Mouse (Mus musculus) MEL (cell line): ENCODE measurements around the gene Pemt. TPM values are rescaled to one million over a fixed set of nuclear protein-coding genes. Genes with fewer than 3 reads are reported as not detected.

Source experiments
- DNase-seq: peaks from one replicate; pipeline ENCODE4 v3.0.0; 2011; ENCODE audit warnings: low read depth, low spot score
- H3K27ac ChIP-seq: 2 replicates; pipeline ENCODE4 v1.5.1; 2012; ENCODE audit warnings: low read depth, mild to moderate bottlenecking, control low read depth, low read length, moderate library complexity; ENCODE audit not compliant: control insufficient read depth
- H3K27me3 ChIP-seq, 2 experiments: fragments of 150-350 bp in 1 of 2; sonication (generic) in 1 of 2; 2 replicates each; pipeline ENCODE4 v1.6.1; 2012; ENCODE audit warnings: low read length in 2 of 2, mild to moderate bottlenecking in 2 of 2, improper control_type of control experiment in 1 of 2, moderate library complexity in 1 of 2; ENCODE audit not compliant: insufficient read depth in 2 of 2, control insufficient read depth in 1 of 2
- H3K36me3 ChIP-seq, 2 experiments: 2 replicates each; pipeline ENCODE4 v1.6.1; 2012 to 2014; ENCODE audit warnings: low read length in 2 of 2, improper control_type of control experiment in 1 of 2, inconsistent platforms in 1 of 2, mild to moderate bottlenecking in 1 of 2; ENCODE audit not compliant: insufficient read depth in 2 of 2, control insufficient read depth in 1 of 2
- H3K4me1 ChIP-seq, 2 experiments: fragments of 150-350 bp in 1 of 2; sonication (generic) in 1 of 2; 2 replicates each; pipeline ENCODE4 v1.6.1; 2012; ENCODE audit warnings: low read length in 2 of 2, improper control_type of control experiment in 1 of 2, mild to moderate bottlenecking in 1 of 2; ENCODE audit not compliant: insufficient read depth in 2 of 2, control insufficient read depth in 1 of 2
- H3K4me3 ChIP-seq, 2 experiments: fragments of 150-350 bp in 1 of 2; sonication (generic) in 1 of 2; 2 replicates each; pipeline ENCODE4 v1.5.1; 2012; ENCODE audit warnings: low read depth in 2 of 2, low read length in 2 of 2, mild to moderate bottlenecking in 2 of 2, moderate library complexity in 2 of 2, control low read depth in 1 of 2, improper control_type of control experiment in 1 of 2; ENCODE audit not compliant: control insufficient read depth in 1 of 2, insufficient read depth in 1 of 2
- H3K79me2 ChIP-seq: 2 replicates; pipeline ENCODE4 v1.6.1; 2012; ENCODE audit warnings: mild to moderate bottlenecking, low read length, moderate library complexity; ENCODE audit not compliant: control insufficient read depth, poor library complexity, insufficient read depth
- H3K9ac ChIP-seq: 2 replicates; pipeline ENCODE4 v1.6.1; 2012; ENCODE audit warnings: low read depth, mild to moderate bottlenecking, control low read depth, low read length, moderate library complexity; ENCODE audit not compliant: control insufficient read depth, poor library complexity, severe bottlenecking
- H3K9me3 ChIP-seq: fragments of 150-350 bp; sonication (generic); replicated peaks from 2 replicates; pipeline ENCODE4 v1.6.1; 2012; ENCODE audit warnings: mild to moderate bottlenecking, low read length, improper control_type of control experiment, moderate library complexity; ENCODE audit not compliant: insufficient read depth
- BHLHE40 ChIP-seq: IDR thresholded peaks from 2 replicates; pipeline ENCODE4 v1.6.1; 2012; ENCODE audit warnings: low read depth, mild to moderate bottlenecking, inconsistent platforms, low read length, improper control_type of control experiment, borderline replicate concordance
- CHD1 ChIP-seq: IDR thresholded peaks from 2 replicates; pipeline ENCODE4 v1.6.1; 2012; ENCODE audit warnings: low read depth, mild to moderate bottlenecking, inconsistent platforms, low read length, improper control_type of control experiment
- CHD2 ChIP-seq: IDR thresholded peaks from 2 replicates; pipeline ENCODE4 v1.6.1; 2011; ENCODE audit warnings: low read length, improper control_type of control experiment
- CTCF ChIP-seq, 3 experiments: IDR thresholded peaks in 2 of 3; conservative IDR thresholded peaks in 1 of 3; 2 replicates each; pipeline ENCODE4 v1.5.1; 2011 to 2012; ENCODE audit warnings: low read length in 3 of 3, low read depth in 2 of 3, mild to moderate bottlenecking in 2 of 3, improper control_type of control experiment in 1 of 3, inconsistent platforms in 1 of 3, mixed read lengths in 1 of 3, moderate library complexity in 1 of 3; ENCODE audit not compliant: control insufficient read depth in 1 of 3, insufficient read depth in 1 of 3, poor library complexity in 1 of 3, severe bottlenecking in 1 of 3
- E2F4 ChIP-seq: IDR thresholded peaks from 2 replicates; pipeline ENCODE4 v1.6.1; 2011; ENCODE audit warnings: low read depth, low read length, improper control_type of control experiment, borderline replicate concordance
- ELF1 ChIP-seq: IDR thresholded peaks from 2 replicates; pipeline ENCODE4 v1.6.1; 2014; ENCODE audit warnings: low read depth, mild to moderate bottlenecking, inconsistent platforms, low read length, improper control_type of control experiment, moderate library complexity
- EP300 ChIP-seq, 2 experiments: IDR thresholded peaks; 2 replicates each; pipeline ENCODE4 v1.6.1; 2011; ENCODE audit warnings: improper control_type of control experiment in 2 of 2, low read length in 2 of 2, low read depth in 1 of 2, mild to moderate bottlenecking in 1 of 2
- ETS1 ChIP-seq: IDR thresholded peaks from 2 replicates; pipeline ENCODE4 v1.6.1; 2012; ENCODE audit warnings: low read depth, mild to moderate bottlenecking, inconsistent platforms, low read length, improper control_type of control experiment, moderate library complexity
- KAT2A ChIP-seq: conservative IDR thresholded peaks from 2 replicates; pipeline ENCODE4 v1.6.1; 2012; ENCODE audit warnings: low read depth, low read length, improper control_type of control experiment, inconsistent platforms
- MEF2A ChIP-seq: IDR thresholded peaks from 2 replicates; pipeline ENCODE4 v1.6.1; 2014; ENCODE audit warnings: low read depth, mild to moderate bottlenecking, inconsistent platforms, low read length, improper control_type of control experiment; ENCODE audit not compliant: poor library complexity, insufficient replicate concordance, severe bottlenecking; ENCODE audit errors: extremely low read depth
- MYC ChIP-seq: IDR thresholded peaks from 2 replicates; pipeline ENCODE4 v1.6.1; 2011; ENCODE audit warnings: low read depth, mild to moderate bottlenecking, low read length, improper control_type of control experiment, moderate library complexity
- NELFE ChIP-seq: IDR thresholded peaks from 2 replicates; pipeline ENCODE4 v1.6.1; 2011; ENCODE audit warnings: low read depth, low read length, improper control_type of control experiment
- NRF1 ChIP-seq: IDR thresholded peaks from 2 replicates; pipeline ENCODE4 v1.6.1; 2014; ENCODE audit warnings: low read depth, mild to moderate bottlenecking, inconsistent platforms, low read length, improper control_type of control experiment, moderate library complexity; ENCODE audit not compliant: poor library complexity, insufficient read depth, severe bottlenecking
- RCOR1 ChIP-seq: IDR thresholded peaks from 2 replicates; pipeline ENCODE4 v1.6.1; 2012; ENCODE audit warnings: low read depth, mild to moderate bottlenecking, inconsistent platforms, low read length, improper control_type of control experiment
- SIN3A ChIP-seq: IDR thresholded peaks from 2 replicates; pipeline ENCODE4 v1.6.1; 2012; ENCODE audit warnings: low read length, improper control_type of control experiment, inconsistent platforms
- UBTF ChIP-seq: IDR thresholded peaks from 2 replicates; pipeline ENCODE4 v1.6.1; 2012; ENCODE audit warnings: low read depth, mild to moderate bottlenecking, inconsistent platforms, low read length, improper control_type of control experiment, moderate library complexity, borderline replicate concordance; ENCODE audit not compliant: insufficient read depth
- USF1 ChIP-seq: IDR thresholded peaks from 2 replicates; pipeline ENCODE4 v1.6.1; 2014; ENCODE audit warnings: low read depth, mild to moderate bottlenecking, inconsistent platforms, low read length, improper control_type of control experiment, moderate library complexity
- USF2 ChIP-seq, 2 experiments: IDR thresholded peaks; 2 replicates each; pipeline ENCODE4 v1.6.1; 2011 to 2012; ENCODE audit warnings: improper control_type of control experiment in 2 of 2, low read length in 2 of 2, borderline replicate concordance in 1 of 2, inconsistent platforms in 1 of 2, low read depth in 1 of 2, mild to moderate bottlenecking in 1 of 2; ENCODE audit not compliant: insufficient read depth in 1 of 2
- ZC3H11A ChIP-seq: IDR thresholded peaks from 2 replicates; pipeline ENCODE4 v1.6.1; 2012; ENCODE audit warnings: low read depth, mild to moderate bottlenecking, inconsistent platforms, low read length, improper control_type of control experiment
- ZMIZ1 ChIP-seq: IDR thresholded peaks from 2 replicates; pipeline ENCODE4 v1.6.1; 2012; ENCODE audit warnings: low read depth, mild to moderate bottlenecking, inconsistent platforms, low read length, improper control_type of control experiment, moderate library complexity
- polyA plus RNA-seq, 2 experiments: library from polyadenylated mRNA; stranded (reverse) in 1 of 2; unstranded in 1 of 2; fragments of >175 nt in 1 of 2; fragments of >200 nt in 1 of 2; gene quantifications; 2 replicates each; pipeline versions ENCODE4 v1.2.1 to v1.2.4; 2012; ENCODE audit warnings: low replicate concordance in 2 of 2, low read depth in 1 of 2; ENCODE audit not compliant: insufficient read length in 2 of 2, insufficient read depth in 1 of 2, missing spikeins in 1 of 2
- total RNA-seq: library from RNA; depleted of rRNA; stranded (reverse); fragments of 300-350 nt; gene quantifications from 2 replicates; pipeline ENCODE4 v1.2.3, GENCODE M21; 2012

The Pemt gene
- total and polyA plus RNA-seq, 3 experiments, result 26.1 to 27.9 TPM; not detected in 1

- no peaks in the 10 kb centered on the region for H3K36me3 ChIP-seq
- no peak overlapping the region for H3K27ac ChIP-seq
- H3K9me3 ChIP-seq, result no peaks in the 10 kb centered on the region
- no peaks in the 10 kb centered on the region for H3K27me3 ChIP-seq
- no peak overlapping the region for H3K9ac ChIP-seq
- no peak for DNase-seq
- H3K4me1 ChIP-seq, result no peaks in the 10 kb centered on the region
- H3K4me3 ChIP-seq, result no peak overlapping the region
- H3K79me2 ChIP-seq, result no peaks in the 10 kb centered on the region
- TF ChIP-seq NRF1 (no peak), SIN3A (no peak), UBTF (no peak), BHLHE40 (no peak), MYC (no peak)
Measured at GRCm38 (mm10) chr11:59975241-59975640, 71.0 kb downstream of the Pemt start.

GRCm38 (mm10) chr11:59973389-59973788 lies 72.9 kb downstream of the Pemt start:
- H3K4me1 ChIP-seq, result no peaks in the 10 kb centered on the region
- TF ChIP-seq USF1, result no peak
- TF ChIP-seq SIN3A, result no peak
- TF ChIP-seq E2F4, result no peak
- no peak for TF ChIP-seq MEF2A
- TF ChIP-seq CHD1, result no peak
- no peak for TF ChIP-seq RCOR1
- TF ChIP-seq CTCF (IDR thresholded peaks at IDR 0.05 in 2 of 3, conservative IDR thresholded peaks at IDR 0.05 in 1 of 3; ENCODE audit: control insufficient read depth in 1 of 3, insufficient read depth in 1 of 3, low read depth in 2 of 3, low read length in 3 of 3, poor library complexity in 1 of 3, severe bottlenecking in 1 of 3), result no peak
- no peak for TF ChIP-seq CHD2
- no peak for TF ChIP-seq NRF1
- no peak for TF ChIP-seq ETS1
- TF ChIP-seq USF2 (IDR thresholded peaks at IDR 0.05; ENCODE audit: borderline replicate concordance in 1 of 2, insufficient read depth in 1 of 2, low read depth in 1 of 2, low read length in 2 of 2), result no peak
- no peak for TF ChIP-seq ZMIZ1
- no peak for TF ChIP-seq EP300 (IDR thresholded peaks at IDR 0.05; ENCODE audit: low read depth in 1 of 2, low read length in 2 of 2)
- TF ChIP-seq KAT2A, result no peak
- TF ChIP-seq UBTF, result no peak
- TF ChIP-seq NELFE, result no peak
- TF ChIP-seq ELF1, result no peak
- no peak for TF ChIP-seq ZC3H11A
- H3K27me3 ChIP-seq, result no peaks in the 10 kb centered on the region
- no peak overlapping the region for H3K4me3 ChIP-seq
- no peak overlapping the region for H3K27ac ChIP-seq
- H3K36me3 ChIP-seq, result no peaks in the 10 kb centered on the region
- no peaks in the 10 kb centered on the region for H3K9me3 ChIP-seq
- no peak for DNase-seq
- no peak overlapping the region for H3K9ac ChIP-seq
- H3K79me2 ChIP-seq, result no peaks in the 10 kb centered on the region
